Mouse (Mus musculus) frontal cortex, postnatal 36 days (tissue): ENCODE measurements around the gene Nat14.
A peak's percentile ranks its signal among the peaks of the same experiment; 100 is the strongest.

ENCODE experiments used
- DNase-seq, 2 experiments: peaks; one replicate each; pipeline ENCODE4 v3.0.0; 2022; ENCODE audit warnings: low spot score in 2 of 2

The Nat14 gene

DNA sequence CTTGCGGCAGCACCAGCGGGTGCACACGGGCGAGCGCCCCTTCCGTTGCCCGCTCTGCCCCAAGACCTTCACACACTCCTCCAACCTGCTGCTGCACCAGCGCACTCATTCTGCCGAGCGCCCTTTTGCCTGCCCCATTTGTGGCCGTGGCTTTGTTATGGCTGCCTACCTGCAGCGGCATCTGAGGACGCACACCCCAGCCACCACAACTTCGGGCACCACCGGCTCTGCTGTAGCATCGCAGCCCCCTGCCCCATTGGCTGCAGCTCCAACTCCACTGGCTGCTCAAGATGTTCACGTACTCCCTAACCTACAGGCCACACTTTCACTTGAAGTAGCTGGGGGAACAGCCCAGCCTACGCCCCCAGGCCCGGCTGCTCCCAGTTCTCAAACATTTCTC, 1.3 kb upstream of the Nat14 start:
- DNase-seq, result no peak

GRCm38 (mm10) chr7:4920976-4921823, 628 bp upstream of the Nat14 start:
- no peak for DNase-seq

DNA sequence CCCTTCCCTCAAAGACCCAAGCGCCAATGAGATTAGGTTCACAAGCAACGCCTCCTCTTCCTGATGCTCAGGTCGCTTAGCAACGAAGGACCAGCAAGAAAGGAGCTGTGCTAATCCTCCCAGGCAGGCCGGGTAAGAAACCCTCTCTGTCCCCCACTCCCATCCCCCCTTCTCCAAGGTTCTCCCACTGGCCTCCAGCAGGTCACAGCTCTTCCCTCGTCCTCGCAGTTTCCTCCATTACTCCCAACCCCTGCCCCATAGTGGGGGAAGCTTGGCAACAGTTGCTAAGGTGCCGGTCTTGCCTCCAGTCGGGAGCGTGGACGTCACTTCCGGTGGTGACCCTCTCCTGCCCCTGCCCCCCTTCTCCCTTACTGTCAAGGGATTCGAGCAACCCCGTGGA, 680 bp downstream of the Nat14 start:
- DNase-seq, result peak; percentile 91 to 92

GRCm38 (mm10) chr7:4922931-4923565, 1.2 kb downstream of the Nat14 start:
- DNase-seq, result peak; percentile 70 to 72

DNA sequence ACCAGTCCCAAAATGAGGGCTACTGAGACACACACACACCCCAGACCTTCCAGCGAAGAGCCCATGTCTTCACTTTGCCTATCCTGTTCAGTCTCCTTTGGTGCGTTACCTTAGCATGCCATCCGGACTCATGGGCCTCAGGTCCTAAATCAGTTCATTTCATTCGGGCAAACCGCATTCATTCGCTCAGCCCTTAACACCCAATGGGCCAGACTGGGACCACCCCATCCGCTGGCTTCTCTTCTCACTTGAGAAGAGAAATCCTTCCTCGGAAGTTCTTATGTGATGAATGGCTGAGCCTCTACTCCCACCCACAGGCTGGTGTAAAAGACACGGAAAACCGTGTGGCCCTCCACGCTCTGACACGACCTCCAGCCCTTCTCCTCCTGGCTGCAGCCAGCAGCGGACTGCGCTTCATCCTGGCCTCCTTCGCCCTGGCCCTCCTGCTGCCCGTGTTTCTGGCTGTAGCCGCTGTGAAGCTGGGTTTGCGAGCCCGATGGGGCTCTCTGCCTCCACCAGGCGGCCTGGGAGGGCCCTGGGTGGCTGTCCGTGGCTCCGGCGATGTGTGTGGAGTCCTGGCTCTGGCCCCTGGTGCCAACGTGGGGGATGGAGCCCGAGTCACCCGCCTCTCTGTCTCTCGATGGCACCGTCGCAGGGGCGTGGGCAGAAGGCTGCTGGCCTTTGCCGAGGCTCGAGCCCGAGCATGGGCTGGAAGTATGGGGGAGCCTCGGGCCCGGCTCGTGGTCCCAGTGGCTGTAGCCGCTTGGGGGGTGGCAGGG, 1.9 kb downstream of the Nat14 start:
- DNase-seq, result peak; percentile 64 to 68

DNA sequence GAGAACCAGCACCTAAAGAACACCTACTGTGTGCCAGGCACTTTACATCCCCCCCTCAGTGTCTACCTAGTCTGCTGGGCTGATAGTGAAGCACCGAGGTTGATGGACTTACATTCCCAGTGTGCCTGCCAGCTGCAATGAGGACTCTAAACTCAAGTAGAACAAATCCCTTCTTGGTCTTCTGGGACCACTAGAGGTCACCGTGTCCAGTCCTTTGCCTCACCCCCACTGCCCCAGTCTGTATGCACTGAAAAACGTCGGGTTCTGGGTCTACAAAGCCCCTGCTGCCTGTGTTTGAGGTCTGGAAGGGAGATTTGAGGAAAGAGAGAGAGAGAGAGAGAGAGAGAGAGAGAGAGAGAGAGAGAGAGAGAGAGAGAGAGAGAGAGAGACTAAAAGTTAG, 2.7 kb downstream of the Nat14 start:
- DNase-seq, result no peak

- no peak for DNase-seq
Measured at GRCm38 (mm10) chr7:4924891-4925301, 3.1 kb downstream of the Nat14 start.

DNA sequence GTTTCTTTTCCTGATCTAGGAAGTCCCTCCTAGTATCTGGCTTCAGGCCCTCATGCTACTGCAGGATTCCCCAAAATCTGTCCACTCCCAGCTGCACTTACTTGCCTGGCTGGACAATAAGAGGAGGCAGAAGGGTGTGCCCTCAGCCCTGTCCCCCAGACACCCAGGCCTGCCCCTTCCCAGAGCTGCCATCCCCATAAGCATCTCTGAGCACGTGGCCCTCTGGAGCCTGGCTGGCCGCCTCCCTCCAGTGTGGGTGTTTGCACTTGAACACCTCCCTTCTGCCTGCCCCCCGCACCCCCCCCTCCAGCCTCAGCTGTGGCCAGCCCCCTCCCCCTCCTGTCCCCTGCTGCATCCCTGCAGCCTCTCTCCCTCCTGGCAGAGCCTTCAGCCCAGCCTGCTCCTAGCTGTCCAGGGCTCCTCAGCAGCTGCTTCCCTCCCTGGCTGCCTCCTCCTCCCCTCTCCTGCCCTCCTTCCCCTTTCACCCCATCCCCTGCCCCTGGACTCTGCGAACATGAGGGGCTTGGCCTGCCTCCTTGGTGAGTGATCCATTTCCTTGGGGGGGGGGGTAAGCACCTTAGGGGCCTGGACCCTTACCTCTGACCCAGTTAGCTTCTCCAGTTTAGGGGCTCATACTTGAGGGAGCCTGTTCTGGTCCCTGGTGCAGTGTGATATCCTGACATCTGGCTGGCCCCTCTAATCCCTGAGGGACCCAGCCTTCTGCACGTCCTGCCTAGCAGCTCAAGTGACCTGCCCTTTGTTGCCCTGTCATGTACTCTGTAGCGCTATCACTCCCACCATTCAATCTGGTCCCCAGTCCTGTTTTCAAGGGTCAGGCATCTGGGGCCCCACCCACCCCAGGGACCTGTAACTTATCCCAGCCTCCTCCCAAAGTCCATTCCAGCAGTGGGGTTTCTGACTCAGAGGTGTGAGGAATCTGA, 3.9 kb downstream of the Nat14 start, which contains the start of gene Ssc5d:
TSS of gene Ssc5d (plus strand) at position 345 of the 941 bp plus-strand sequence.
- peak in 1 of 2 experiments; percentile 18 for DNase-seq

DNA sequence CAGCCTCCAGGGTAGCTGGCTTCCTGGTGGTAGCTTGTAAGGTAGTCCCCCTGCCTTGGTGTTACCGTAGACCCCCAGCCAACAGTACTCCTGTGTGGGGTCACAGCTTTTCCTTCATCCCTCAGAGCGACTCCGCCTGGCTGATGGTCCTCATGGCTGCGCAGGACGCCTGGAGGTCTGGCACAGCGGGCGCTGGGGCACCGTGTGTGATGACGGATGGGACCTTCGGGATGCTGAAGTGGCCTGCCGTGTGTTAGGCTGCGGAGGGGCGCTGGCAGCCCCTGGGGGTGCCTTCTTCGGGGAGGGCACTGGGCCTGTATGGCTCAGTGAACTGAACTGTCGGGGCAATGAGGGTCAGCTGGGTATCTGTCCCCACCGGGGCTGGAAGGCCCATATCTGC, 5.0 kb downstream of the Nat14 start:
- DNase-seq, result no peak

DNA sequence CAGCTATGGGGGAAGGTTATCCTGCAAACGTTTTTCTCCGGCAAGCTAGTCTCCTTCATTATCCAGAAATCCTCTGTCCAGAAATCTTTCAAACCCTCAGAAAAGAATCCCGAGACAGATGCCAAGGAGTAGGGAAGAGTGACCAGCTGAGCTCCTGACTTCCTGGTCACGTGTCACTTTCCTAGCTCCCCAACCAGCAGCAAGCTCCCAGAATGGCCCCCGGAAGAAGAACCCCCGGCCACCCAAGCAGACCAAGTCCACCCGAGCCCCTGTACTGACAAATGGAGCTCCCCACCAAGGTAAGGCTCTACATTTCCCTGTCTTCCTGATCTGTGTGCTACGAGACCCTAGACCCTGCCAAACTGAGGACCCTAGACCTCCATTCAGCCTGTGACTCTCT, 5.9 kb downstream of the Nat14 start:
- no peak for DNase-seq

DNA sequence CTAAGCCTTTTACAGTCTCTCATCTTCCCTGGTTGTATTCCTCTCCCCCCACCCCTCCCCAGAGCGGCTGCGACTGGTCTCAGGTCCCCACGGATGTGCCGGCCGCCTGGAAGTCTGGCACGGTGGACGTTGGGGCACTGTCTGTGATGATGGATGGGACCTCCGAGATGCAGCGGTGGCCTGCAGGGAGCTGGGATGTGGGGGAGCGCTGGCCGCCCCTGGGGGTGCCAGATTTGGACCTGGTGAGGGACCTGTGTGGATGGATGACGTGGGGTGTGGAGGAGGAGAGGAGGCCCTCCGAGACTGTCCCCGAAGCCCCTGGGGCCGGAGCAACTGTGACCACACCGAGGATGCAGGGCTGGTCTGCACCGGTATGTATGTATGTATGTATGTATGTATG, 6.5 kb downstream of the Nat14 start:
- DNase-seq, result no peak

DNA sequence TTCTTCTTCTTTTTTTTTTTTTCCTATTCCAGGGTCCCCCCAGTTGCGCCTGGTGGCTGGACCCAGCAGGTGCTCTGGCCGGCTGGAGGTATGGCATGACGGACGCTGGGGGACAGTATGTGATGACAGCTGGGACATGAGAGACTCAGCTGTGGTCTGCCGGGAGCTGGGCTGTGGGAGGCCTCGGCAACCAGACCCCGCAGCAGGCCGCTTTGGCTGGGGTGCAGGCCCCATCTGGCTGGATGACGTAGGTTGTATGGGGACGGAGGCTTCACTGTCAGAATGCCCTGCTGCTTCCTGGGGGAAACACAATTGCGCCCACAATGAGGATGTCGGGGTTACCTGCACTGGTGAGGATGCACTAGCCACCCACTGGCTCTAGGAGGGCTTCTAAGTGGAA, 11.3 kb downstream of the Nat14 start:
- no peak for DNase-seq

- DNase-seq, result no peak
Measured at GRCm38 (mm10) chr7:4934160-4934914, 12.5 kb downstream of the Nat14 start.

- DNase-seq, result no peak
Measured at GRCm38 (mm10) chr7:4936832-4937231, 15.0 kb downstream of the Nat14 start.

GRCm38 (mm10) chr7:4937392-4937791, 15.6 kb downstream of the Nat14 start:
- no peak for DNase-seq

DNA sequence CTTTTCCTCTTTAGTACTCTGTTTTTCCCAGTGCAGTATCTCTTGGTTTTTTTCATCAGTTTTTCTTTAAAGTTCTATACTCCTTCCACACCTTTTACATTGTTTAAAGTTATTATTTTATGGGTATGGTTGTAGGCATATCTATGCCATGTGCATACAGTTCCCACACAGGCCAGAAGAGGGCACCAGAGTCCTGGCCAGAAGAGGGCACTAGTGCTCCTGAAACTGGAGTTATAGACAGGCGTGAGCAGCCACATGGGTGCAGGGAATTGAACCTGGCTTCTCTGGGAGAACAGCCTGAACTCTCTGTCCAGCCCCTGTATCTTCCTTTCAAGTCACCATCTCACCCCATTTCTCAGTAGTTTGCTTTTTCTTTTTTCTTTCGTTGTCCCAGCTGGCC, 16.6 kb downstream of the Nat14 start:
- peak; percentile 56 to 64 for DNase-seq

DNA sequence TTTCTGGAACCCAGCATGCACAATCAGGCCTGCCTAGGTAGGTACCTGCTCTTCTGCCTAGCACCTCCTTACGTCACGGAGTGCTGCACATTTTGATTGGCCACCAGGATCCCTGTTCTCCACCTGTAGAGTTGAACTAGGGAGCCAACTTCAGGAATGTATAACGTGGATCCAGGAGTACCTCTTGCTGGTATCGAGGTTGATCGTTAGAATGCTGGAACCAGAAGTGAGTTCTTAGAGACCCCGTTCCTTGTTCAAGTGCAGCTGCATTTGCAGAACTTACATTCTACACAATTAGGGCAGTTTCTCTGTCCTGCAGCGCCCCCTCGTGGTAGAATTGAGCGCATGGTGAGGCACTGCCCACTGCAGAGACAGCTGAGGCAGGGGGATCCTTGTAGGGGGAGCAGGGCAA, 18.2 kb downstream of the Nat14 start:
- peak; percentile 79 to 82 for DNase-seq

DNA sequence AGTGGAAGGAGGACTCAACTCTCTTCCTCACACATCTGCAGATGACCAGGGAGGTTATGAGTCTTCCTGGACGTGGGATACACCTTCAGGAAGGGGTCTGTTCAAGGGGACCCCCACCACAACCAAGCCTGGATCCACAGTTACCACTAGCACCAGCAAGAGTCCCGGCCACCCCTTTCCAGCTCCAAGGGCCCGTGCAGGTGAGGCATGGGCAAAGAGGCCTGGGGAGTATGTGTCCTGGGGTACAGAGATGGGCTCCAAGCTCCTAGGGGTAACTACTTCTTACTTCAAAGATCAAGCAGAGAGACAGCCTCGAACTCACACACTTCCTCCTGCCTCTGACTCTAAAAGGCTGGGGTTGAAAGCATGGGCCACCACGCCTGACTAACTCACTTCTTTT, 20.8 kb downstream of the Nat14 start:
- no peak for DNase-seq

DNA sequence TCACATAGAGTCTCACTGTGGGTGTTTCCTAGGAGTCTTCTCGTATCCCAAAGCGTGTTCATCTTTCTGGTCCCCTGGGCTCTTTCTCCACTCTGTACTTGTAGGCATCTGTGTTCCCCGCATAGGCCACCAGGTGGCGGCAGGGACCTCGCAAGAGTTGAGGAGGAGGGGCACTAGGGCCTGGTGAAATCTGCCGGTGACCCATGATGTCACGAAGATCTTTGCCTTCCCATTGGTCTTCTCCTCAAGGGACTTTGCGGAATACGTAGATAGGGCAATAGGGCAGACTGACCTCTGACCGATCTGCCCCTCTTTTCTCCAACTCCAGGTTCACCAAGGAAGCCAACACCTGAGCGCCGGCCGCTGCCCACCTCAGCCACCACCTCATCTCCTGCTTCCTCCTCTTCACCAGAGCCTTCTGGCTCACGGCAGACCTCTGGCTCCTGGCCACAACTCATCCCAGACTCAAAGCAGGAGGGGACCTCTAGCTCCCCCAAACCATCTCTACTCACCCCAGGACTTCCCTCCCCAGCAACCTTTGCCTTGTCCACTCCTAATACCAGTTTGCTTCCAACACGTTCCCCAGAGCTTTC, 21.5 kb downstream of the Nat14 start:
- DNase-seq, result peak; percentile 93 to 97

DNA sequence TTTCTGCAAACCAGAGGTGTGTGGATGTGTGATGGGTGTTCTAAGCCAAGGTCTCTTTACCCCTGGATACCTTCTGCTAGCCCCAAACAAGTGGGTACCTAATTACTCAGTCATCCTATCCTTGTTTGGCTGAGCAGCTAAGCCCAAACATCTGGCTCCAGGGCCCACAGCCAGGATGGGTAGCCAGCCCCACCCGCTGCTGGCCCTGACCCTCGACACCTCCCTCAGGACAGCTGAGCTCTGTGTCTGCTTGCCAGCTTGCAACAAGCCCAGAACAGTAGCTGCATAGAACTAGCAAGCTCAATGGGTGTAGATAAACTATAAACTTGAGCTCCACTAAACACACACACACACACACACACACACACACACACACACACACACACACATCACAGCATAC, 26.0 kb downstream of the Nat14 start:
- DNase-seq, result peak in 1 of 2 experiments; percentile 13
